Mouse (Mus musculus): ENCODE results near the gene Mdk.
A peak's percentile ranks its signal among the peaks of the same experiment; 100 is the strongest.

The Mdk gene

DNA sequence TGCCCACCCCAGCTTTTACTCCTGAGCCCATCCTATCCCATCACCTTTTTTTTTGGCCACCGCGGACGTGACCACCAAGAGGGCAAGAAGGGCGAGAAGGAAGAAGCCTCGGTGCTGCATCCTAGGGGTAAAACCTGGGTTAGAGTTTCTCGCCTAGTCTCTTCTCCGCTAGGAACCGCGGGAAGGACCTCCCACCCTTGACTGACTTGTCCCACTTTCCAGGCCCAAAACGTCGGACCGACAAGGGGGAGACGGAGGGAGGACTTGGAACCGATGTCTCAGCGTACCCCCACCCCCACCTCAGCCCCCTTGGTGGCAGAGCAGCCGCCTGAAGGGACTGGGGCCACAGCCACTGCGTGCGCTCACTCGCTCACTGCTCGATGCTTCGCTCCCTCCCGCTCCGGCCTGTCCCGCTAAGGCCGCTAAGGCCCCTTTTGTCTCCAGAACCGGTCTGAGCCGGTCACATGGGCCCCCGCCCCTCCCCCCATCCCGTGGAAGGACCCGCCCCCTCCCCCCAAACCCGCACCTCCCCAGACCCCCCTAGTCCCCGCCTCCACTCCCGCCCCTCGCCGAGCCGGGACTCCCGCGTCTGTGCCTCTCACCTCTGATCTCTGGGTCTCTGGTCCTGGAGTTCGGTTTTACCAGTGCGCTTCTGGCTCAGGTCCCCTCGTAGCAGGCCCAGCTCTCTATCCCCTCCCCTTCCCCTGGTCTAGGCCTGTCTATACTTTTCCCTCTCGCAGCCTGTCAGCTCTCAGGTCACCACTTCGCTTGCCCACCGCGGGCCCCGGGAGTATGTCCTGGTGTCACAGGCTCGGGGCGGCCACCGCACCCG lies 553 bp downstream of the Mdk start:
- peak; percentile 95 for DNase-seq

DNA sequence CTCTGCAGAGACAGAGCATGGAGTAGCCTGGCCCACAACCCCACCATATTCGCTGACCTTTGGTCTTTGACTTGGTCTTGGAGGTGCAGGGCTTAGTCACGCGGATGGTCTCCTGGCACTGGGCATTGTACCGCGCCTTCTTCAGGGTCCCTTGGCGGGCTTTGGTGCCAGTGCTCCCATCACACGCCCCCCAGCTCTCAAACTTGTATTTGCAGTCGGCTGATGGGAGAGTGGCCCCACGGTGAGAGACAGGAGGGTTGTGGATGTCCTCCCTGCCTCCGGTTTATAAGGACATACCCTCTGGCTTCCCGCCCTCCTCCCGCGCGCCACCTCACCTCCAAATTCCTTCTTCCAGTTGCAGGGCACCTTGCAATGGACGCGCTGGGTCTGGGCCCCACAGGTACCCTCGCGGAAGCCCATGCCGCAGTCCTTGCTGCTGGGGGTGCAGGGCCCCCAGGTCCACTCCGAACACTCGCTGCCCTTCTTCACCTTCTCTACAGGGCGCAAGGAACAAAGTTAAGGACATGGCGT lies 1.3 kb downstream of the Mdk start:
- DNase-seq: peak; percentile 52

DNA sequence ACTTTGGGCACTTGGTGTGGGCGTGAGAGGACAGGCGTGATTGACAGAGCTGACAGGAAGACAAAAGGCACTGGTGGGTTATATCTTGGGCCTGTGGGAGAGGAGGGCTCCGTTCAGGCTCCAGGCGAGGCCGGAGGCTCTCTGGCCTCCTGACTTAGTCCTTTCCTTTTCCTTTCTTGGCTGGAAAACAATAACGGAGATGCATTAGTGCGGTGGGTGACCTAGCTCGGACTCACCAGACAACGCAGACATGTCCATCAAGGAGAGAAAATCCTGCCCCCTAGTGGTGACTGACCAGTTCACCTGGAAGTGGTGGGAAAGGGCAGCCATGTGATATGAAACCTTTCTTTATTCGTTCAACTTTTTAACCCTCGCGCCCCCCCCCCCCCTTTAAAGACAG lies 2.2 kb downstream of the Mdk start:
- peak; percentile 94 for DNase-seq

DNA sequence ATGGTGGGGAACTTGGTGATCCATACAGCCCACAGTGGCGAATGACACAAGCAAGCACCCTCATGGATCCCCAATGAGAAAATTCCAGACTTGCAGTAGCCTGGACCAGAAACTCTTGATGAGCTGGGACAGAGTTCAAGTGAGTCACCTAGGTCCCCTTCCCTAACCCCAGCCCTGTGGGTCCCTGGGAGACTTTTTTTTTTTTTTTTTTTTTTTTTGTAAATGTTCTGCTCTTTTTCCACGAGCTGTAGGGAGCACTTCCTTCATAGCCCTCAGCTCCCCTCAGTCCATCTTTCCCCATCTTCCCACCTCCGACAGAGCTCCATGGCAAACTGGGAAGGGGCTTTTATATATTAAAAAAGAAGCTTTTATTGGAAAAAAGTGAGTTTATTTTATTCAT lies 2.6 kb downstream of the Mdk start:
- no peak for DNase-seq

DNA sequence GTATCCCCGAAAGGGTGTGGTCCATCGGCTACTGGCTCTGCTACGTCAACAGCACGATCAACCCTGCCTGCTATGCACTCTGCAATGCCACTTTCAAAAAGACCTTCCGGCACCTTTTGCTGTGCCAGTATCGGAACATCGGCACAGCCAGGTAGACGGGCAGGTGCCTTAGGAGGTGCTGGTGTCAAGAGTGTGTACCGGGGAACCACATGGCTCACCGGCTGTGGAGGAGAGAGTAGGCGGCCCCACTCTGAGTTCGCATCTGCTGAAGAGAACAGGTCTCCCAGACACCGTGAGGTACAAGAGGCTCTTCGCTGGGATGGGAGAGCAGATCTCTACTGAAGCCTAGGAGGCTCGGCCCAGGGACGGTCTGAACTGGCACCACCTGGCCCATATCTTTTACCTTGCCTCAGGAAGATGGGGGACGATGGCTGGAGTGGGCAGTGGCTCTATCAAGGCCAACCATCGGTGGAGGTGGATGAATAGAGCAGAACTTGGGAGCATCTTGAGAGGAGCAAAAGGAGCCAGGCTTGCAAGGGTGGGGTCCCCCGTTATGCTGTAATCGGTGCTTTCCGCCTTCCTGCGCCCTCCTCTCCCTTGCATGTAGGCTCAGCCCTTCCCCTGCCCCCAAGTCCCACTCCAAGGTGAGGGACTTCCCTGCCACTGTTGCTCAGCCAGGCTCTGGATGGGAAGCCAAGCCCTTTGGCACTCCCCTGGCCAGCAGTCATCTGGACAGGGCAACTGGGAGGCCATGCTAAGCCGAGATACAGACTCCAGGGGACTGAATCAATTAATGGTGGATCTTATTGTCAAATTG lies 3.4 kb downstream of the Mdk start:
- no peak for DNase-seq

DNA sequence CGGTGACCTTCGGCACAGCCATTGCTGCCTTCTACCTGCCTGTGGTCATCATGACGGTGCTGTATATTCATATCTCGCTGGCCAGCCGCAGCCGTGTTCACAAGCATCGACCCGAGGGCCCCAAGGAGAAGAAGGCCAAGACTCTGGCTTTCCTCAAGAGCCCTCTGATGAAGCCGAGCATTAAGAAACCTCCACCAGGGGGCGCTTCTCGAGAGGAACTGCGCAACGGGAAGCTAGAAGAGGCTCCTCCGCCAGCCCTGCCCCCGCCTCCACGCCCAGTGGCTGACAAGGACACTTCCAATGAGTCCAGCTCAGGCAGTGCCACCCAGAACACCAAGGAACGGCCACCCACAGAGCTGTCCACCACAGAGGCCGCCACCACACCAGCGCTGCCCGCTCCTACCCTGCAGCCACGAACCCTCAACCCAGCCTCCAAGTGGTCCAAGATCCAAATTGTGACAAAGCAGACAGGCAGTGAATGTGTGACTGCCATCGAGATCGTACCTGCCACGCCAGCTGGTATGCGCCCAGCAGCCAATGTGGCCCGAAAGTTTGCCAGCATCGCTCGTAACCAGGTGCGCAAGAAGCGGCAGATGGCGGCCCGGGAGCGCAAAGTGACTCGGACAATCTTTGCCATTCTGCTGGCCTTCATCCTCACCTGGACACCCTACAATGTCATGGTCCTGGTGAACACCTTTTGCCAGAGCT lies 4.1 kb downstream of the Mdk start:
- DNase-seq: peak; percentile 89

DNA sequence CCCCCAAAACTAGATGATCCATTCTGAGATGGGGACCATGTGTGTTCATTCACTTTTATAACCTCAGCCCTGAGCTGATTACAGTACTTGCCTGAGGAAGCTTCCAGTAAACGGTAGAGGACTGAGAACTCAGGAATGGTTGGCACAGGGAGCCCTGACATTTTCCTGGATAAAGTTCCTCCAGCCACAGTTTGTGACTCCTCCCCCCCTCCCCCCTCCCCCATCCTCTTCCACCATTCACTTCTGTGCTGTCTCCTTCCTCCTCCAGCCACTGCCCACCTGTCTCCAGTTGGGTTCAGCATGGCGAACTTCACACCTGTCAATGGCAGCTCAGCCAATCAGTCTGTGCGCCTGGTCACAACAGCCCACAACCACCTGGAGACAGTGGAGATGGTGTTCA lies 5.1 kb downstream of the Mdk start, which contains the start of gene Chrm4:
Gene Chrm4 (plus strand): TSS at position 301 of the 400 bp plus-strand sequence.
- DNase-seq: no peak

DNA sequence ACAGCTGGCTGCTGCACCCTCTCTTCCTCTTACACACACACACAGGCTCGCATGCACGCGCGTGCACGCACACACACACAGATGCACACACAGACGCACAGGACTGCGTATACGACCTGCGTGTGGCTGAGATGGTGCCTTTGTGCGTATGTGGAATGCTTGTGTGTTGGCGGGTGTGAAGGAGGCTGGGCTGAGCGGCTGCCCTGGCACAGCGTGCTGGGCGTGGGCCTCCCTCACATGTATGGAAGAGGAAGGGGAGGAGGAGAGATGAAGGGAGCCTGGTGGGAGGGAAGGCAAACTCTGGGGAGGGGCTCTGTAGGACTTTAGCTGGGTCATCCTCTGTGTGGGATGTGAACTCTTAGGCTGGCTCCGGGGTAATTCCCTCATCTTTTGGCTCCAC lies 6.7 kb downstream of the Mdk start:
- DNase-seq: no peak

DNA sequence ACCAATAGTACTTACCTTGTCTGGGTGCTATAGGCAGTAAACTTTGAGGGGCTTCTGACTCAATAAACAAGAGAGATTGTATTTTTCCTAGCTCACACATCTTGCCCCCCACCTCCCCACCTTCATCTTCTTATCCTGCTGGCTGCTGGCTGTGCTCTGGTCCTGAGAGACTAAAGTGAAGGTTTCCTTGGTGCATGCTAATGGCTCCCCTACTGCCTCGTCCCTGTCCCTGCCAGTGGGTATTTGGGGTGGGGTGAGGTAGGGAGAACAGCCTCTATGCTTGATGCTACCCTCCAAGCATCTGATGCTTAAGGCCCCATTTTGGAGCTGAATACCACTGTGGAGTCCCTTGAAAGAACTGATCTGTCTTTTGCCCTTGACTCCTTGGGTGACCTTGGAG lies 7.4 kb downstream of the Mdk start:
- DNase-seq: no peak

DNA sequence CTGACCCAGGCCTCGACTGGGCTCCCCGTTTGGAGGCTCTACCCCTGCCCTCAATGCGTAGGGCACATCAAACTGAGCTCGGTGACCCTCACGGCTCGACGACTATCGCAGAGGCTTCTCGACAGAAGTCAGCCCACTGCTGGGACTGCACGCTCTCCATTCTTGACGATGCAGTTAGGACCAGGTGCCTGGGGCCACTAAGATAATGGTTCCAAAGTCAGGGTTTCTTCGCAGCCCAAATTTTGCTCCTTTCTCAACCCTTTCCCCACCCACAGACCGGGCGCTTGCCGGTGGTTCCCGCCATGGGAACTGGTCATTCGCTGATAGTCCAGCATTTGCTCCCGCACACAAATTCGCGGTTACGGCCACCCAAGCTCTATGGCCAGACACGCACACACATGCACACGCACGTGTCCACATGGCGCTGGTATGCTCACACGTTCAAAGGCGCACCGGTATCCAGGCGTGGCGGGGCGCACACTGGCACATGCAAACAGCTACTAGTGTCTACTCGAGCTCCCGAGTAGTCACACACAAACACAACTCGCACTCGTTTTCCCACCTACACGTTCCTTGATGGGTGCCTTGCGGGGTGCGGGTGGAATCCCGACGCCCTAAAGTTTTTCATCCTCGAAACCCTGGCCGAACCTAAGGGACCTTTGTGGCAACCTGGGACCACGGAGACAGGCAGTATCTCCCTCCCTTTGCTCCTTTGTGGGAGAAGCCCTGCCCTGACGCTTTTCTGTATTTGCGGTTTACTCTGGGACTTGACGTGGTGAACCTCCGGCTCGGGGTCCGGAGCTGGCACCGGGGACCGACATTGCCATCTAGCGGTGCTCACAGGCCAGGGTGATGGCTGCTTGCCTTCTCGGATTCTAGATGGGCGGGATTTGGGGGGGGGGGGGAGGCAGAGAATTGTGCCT lies 8.4 kb downstream of the Mdk start:
- DNase-seq: peak; percentile 87

DNA sequence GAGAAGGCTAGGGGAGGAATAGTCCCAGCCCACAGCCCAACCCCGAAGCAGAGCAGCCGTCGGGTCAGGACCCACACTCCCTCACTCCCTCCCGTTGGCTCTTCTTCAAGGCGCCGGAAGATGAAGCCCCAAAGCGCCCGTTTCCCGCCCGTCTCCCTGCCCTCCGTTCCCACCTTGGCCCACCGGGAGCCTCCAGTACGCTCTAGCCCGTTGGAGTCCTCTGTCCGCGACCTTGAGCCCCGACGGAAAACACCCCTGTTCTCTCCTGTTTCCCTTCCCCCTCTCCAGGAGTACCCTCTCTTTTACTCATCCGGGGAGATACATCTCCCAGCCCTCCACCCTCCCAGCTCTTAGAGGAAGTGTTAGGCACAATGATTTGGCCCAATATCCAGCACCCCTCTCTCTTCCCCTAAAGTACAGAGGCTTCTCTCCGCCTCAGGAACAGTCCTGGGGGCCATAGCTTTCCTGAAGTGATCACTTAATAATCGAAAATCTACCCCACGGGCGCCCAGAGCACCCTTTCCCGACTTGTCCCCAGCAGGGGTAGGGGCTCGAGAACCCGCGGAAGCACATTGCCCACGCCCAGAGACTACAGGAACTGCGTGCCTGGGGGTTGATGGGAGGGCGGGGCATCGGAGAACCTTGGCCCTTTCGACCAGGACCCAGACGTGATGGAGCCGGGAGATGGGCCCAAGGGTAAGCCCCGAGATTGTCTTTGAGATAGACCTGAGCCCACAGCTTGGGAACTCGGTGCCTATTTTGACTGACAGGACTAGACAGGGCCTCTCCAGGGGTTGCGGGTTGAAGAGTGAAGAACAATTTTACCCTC lies 9.3 kb downstream of the Mdk start:
- no peak for DNase-seq

DNA sequence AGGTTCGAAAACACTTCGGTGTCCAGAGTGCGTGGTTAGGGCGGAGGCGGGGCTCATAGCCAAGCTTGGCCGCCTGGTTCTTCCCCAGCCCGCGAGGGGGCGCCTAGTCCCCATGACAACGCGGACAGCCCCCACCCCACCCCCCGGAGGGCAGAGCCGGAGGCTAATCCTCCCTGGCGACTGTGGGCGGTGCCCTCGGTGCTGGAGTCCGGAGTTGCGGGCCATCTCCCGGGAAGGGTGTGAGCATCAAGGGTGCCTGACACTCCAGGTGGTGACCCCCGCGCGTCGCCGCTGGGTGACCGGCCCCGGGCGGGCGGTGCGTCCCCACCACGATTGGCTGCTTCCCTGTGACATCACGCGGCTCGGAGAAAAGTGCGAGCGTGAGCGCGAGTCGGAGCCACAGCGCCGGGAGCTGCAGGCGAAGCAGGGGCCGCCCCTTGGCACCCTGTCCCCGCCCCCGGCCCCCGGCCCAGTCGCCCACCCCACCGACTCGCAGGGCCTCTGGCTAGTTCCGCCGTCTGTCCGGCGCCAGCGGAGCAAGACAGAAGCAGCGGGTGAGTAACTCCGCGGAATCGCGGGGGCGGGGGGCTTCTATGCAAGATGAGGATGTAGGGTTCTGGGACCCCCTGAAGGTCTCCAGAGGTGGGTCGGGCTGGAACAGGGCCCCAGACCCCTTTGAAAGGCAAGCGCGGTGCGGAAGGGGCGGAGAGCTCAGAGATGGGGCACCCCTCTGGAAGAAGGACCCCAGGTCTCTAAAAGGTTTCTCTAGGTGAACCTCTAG lies 10.1 kb downstream of the Mdk start:
- peak; percentile 88 for DNase-seq

DNA sequence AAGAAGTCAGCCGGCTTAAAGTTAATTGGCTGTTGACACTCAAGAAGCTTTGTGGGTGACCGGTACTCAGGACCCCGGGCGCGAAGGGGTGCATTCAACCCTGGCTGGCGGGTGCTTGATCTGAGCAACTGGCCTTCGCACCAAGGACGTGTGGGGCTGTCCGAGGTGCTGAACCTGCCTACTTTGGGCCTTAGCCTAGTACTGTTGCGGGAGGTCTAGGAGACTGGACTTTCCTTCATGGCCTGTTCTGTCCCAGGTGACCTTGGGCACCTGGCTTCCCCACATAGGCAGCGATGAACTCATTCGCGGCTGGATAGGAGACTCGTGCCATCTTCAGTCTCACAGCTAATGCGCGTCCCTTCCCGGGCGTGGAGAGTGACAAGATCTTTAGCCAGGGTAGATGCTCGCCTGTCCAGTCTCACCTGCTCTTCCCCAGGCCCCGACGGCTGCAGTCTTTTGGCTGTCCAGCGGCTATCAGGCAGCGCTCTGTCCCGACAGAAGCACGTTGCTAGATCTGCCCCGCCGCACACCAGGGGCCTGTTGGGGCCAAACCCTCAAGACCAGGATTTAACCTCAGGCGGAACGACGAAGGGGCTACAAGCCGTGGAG lies 10.8 kb downstream of the Mdk start:
- peak; percentile 75 for DNase-seq

DNA sequence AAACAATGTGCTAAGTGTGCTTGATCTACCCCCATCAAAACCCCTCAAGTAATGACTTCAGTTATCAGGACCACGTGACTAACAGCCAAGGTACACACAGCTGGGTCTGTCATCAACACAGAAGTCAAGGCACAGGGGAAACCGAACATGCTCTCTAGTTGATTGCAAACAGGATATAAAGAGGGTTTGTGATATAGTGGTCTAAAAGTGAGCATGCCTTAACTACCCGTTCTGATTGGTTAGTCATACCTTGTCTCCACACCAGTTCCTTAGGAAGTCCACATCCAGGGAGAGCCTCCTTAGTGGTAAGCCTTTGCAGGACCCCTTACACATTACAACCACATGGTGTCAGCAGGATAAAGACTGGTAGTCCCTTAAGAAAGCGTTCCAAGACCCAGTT lies 12.0 kb downstream of the Mdk start:
- DNase-seq: no peak

DNA sequence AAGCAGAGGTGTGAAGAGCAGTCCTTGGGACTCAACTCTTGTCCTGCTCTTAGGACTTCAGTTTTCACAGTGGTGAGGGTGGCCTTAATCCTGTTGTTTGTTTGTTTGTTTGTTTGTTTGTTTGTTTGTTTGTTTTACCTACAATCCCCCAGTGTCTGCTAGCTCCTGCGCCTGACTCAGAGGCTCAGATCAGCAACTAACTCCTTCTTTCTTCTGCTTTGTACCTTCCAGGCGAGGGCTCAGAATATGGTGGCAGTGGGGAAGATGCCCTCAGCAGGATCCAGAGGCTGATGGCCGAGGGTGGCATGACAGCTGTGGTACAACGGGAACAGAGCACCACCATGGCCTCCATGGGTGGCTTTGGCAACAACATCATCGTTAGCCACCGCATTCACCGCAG lies 15.0 kb downstream of the Mdk start:
- DNase-seq: no peak

DNA sequence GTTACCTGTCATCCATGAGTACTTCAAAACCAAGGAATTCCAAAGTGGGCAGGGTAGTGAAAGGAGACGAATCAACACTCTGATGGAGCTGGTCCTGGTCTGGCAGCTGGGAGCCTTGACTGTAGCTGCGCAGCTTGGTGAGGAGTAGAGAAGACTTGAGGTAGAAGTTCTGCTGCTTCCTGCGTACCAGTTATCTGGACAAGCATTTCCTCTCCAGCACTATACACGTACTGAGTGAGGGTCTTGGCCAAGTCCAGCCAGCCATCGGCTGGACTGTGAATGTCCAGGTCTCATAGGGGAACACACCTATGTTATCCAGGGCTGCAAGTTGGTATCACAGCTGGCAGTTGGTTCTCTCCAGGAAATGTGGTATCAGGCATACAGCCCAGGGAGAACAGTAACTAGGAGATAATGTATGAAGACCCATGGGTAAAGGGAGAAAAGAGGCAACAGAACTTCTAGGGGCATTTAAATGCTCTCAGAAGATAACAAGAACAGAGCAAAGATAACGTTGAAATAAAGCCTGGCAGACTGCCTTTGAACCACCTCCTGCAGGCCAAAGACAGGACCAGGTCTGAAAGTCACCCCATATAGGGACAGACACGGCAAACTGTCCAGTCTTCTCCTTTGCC lies 15.6 kb downstream of the Mdk start:
- DNase-seq: no peak

DNA sequence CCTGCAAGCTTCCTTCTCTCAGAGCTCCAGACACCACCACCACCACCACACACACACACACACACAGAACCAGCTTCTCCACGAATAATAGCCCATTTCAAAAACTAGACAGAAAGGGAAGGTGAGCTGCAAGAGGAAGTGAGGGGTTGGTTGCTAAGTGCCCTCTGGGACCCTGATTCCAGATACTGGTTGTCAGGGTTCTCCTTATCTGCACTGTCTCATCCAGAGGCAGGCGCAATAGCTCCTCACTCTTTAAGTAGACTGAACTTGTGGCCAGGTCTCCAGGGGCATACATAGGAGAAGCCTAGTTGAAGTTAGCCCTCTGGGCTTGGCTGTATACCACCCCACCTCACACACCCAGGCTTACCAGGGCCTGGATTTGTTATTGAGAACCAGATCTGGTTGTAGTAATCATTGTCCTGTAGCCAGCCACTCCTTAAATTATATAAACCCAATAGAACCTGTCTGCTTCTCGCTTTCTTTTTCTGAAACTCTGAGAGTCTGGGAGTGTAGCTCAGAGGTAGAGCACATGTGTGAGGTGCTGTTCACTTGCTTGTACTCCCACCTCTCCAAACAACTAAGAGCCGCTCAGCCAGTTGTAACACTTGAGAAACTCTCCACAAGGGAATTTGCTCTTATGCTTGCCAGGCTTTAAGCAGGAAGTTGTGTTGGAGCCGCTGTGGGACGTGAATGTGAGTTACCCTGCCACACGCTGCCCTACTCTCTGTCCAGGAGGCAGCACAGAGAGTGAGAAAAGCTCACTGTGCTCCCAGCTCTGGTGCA lies 18.6 kb downstream of the Mdk start:
- no peak for DNase-seq

DNA sequence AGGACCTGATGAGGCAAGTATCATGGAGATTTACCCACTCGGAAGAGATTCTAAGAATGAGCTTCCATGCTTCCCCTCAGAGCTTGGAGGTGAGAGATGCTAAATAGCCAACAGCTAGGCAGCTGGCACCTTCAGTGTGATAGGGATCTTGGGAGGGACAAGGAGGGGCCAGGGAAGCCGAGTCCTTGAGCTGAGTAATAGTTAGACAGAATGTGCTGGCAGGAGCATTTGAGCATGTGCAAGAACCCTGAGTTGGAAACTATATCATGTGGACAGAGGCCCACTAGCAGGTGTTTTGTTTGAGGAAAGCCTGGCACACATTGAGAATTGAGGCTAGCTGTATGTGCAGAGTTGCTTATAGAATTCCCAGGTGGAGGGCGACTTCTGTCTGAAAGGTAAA lies 19.5 kb downstream of the Mdk start:
- DNase-seq: no peak

DNA sequence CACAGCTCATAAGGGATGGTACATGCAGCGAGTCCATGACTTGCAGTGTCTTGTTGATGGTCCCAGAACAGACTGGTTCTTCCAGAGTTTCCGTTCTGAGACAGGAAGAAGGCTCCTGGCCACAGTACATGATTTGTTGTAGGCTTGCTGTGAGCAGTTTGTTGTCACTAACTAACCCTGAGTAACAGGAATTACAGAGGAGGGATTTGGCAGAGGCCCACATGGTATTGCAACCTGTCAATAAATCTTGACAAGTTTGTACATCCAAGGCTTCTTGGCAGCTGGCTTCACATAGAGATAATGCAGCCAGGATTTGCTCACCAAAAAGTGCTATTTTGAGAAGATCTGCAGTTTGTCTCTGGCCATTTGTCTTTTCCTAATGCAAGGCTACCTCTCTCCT lies 26.0 kb downstream of the Mdk start:
- DNase-seq: no peak
